Mouse (Mus musculus) spleen, postnatal 36 days (tissue): ENCODE data around the gene Batf3.

Source experiments
- DNase-seq, 2 experiments: peaks; one replicate each; pipeline ENCODE4 v3.0.0; 2022; ENCODE audit warnings: low spot score in 2 of 2, mixed read lengths in 1 of 2

Gene Batf3

GRCm38 (mm10) chr1:191097802-191098747 is at the start of gene Batf3:
Batf3 (plus strand) TSS chr1:191097847.
- peak in 1 of 2 experiments; percentile 29 for DNase-seq

DNA sequence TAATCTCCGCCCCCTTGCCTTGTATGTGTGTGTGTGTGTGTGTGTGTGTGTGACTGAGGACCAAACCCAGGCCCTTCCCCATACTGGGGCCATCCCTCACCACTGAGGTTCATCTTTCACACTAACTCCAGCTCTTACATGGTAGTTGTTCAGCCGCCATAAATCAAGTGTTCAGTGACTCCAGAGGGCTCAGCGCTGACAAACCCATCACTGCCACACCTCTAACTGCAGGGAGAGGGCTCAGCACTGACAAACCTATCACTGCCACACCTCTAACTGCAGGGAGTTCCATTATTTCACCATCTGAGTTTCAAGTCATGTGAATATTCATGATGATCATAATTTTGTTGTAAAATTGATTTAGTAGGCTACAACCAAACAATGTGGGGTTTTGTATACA is 44.1 kb upstream of the Batf3 start:
- no peak for DNase-seq

DNA sequence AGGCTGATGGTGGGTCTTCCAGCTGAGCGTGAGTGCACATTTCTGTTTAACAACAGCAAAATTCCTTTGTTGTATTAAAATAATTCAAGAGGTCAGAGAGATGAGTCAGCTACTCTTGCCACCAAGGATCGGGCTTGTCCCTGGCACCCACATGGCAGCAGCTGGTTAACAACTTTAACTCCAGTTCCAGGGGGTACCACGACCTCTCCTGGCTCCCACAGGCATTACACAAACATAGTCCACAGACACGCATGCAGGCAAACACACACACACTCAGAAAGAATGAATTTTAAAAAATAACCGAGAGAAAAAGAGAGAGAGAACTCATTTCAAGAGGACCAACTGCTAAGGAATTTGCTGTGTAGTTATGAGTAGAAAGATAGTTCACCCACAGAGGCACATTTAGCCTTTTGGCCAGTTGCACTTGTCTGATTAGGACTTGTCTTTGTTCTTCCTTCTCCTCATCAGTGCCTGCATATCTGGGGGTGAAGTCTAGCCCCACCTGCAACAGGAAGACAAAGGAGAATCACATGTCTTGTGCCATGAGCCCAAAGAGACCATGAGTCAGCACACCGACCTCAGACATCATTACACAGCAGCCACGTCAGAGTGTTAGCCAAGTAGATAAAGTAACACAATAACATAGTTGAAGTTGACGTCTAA is 42.6 kb upstream of the Batf3 start:
- DNase-seq: no peak

- DNase-seq: no peak
Measured at GRCm38 (mm10) chr1:191055533-191055873, 42.1 kb upstream of the Batf3 start.

GRCm38 (mm10) chr1:191057461-191057860 is 40.2 kb upstream of the Batf3 start:
- DNase-seq: no peak

- no peak for DNase-seq
Measured at GRCm38 (mm10) chr1:191062241-191062780, 35.3 kb upstream of the Batf3 start.

DNA sequence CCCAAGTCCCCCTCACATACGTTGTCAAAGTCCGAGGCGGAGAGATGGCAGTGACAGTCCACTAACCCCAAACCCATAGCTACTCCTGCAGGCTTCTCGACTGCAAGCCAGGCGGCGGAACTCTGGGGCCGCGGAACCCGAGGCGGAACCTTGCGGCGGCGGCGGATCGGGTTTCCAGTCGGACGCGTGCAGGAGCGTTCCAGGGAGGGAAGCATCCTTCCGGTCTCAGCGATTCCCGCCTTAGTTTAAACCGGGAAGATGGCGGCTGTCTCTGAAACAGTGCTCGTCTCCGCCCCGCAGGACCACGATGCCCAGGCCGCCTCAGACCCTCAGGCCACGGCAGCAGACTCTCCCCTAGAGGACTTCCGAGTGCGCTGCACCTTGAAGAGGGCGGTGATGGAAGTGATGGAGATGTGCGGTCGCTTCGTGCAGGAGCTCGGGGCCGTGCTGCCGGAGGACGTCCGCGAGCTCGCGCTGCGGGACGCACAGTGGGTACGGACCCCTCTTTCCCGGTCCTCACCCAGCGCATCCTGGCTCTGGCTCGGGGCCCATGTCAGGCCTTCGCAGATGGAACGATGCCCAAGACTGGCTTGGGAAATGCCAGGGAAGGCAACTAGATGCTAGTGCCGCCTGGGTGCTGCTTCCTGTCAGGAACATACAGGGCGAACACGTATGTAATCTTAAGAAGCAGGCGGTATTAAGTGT is 34.7 kb upstream of the Batf3 start, which contains the start of the genes Tatdn3 and Nsl1:
Gene Tatdn3, minus strand, starts transcription at position 152 of the 705 bp plus-strand sequence.
Gene Nsl1, plus strand, starts transcription at position 232 of the 705 bp plus-strand sequence.
- DNase-seq: peak; percentile 82 to 84

DNA sequence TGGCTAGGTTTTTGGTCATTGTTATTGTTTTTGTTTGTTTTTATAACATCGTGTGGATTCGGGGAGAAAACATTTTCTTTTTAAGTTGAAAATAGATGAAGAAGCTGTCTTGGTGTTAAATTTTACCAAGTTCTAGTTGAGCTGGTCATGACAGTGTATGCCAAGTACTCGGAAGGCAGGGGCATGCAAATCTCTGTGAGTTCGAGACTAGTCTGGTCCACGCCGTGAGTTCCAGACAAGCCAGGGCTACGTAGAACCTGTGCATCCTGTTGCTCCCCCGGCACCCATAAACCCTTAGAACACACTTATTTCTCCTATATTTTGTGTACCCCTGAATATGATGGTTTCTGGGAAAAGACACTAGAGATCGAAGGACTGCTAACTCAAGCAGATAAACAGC is 33.9 kb upstream of the Batf3 start:
- DNase-seq: no peak

DNA sequence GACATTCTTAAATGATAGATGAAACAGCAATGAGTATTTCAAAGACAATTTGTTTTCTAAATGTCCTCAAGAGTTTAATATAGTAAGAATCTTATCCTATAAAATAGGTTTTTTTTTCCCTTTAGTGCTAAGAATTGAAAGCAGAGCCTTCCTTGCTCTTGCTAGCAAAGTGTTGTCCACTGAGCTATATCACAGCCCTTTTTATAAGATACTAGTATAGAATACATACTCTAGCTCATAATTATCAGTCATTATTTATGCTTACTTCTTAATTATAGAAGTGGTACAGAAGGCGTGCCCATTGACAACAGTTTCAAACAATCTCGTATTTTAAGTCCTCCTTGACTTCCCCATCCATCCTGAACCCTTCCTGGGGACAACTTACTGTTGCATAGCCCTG is 33.1 kb upstream of the Batf3 start:
- DNase-seq: no peak

- DNase-seq: no peak
Measured at GRCm38 (mm10) chr1:191065188-191065587, 32.5 kb upstream of the Batf3 start.

- DNase-seq: no peak
Measured at GRCm38 (mm10) chr1:191068377-191068776, 29.3 kb upstream of the Batf3 start.

- DNase-seq: no peak
Measured at GRCm38 (mm10) chr1:191070259-191070658, 27.4 kb upstream of the Batf3 start.

DNA sequence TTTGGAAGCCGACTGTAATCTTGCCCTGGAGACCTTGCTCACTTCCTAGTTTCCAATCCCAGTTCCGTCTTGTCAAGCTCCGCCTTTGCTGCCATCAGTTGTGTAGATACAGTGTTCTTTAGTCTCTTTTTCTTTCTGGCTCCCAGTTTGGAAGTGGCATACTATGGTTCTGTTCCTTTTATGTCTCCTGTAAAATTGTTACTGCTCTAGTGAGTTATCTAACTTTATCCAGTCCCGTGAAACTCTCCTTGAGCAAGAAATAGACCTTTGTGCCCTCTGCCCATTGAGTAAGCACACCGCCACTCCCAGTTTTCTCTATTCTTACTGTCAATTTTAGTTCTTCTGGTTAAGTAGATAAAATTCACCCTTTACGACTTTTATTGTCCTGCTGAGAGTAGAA is 26.0 kb upstream of the Batf3 start:
- no peak for DNase-seq

DNA sequence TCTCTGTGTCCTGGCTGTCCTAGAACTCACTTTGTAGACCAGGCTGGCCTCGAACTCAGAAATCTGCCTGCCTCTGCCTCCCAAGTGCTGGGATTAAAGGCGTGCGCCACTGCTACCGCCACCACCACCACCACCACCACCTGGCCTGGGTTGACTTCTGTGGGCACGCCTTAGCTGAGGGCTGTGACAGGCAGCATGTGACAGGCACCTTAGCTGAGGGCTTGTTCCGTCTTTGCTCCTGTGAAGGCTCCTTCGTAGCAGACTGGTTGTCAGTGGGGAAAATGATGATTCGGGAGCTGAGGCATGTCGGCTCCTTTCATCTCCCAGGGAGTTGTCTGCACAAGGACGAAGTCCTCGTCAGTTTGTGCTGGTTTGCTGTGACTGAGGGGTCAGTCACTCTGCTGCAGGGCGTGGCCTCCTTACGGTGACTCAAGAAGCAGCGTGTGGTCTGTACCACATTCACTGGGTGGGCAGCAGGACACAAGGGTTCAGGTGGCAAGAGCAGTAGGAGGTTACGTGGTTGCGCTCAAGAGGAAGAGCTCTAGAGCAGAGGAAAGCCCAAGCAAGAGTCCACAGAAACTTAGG is 25.2 kb upstream of the Batf3 start:
- DNase-seq: no peak

- DNase-seq: peak; percentile 73 to 79
Measured at GRCm38 (mm10) chr1:191073001-191073400, 24.6 kb upstream of the Batf3 start.

GRCm38 (mm10) chr1:191073486-191073885 is 24.2 kb upstream of the Batf3 start:
- no peak for DNase-seq

- DNase-seq: no peak
Measured at GRCm38 (mm10) chr1:191075199-191075883, 22.3 kb upstream of the Batf3 start.

- DNase-seq: no peak
Measured at GRCm38 (mm10) chr1:191083230-191083629, 14.4 kb upstream of the Batf3 start.

GRCm38 (mm10) chr1:191084951-191085559 is 12.6 kb upstream of the Batf3 start:
- DNase-seq: peak; percentile 40 to 53

DNA sequence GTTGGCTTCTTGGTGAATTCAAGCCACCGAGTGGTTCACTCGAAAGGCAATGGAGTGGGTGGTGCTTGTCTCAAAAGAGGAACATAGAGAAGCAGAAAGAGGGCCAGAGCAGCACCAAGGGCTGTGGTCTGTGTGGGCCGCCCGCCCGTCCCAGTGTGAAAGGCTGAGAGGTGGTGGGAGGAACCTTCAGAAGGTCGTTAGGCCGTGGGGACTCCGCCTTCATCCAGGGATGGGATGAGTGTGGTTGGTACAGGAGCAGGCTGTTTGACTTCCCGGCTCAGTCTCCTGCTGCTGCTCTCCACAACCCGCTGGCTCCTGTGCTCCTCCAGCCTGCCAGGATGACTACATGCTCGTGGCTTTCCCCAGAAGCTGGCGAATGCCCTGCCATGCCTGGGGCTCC is 12.1 kb upstream of the Batf3 start:
- peak; percentile 48 to 58 for DNase-seq
